Mouse (Mus musculus): ENCODE results near the gene Cideb.
A peak's percentile ranks its signal among the peaks of the same experiment; 100 is the strongest.

Cideb gene

DNA sequence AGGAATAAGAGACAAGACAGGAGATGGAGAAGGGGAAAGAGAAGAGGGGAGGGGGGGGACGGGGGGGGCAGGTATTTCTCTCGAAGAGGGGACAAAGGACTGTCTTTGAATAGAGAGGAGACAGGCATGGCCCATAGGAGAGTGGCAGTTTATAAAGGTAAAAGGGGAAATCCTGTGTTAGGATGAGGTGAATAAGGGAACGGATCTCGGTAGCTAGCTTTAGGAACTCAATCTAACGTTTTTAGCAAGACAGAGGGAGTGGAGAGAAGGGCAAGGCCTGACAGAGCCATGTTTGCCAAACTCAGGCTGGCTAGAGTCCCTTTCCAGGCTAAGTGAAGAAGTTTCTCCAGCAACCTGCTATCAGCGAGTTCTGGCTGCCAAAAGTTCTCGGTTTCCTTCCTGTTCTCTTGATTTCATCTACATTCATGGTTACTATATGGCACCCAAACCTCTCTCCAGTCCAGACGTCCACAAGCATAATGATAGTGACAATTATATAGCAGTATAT is 35.8 kb downstream of the Cideb start:
- DNase-seq (ENCODE audit: low spot score in 2 of 2) = no peak

DNA sequence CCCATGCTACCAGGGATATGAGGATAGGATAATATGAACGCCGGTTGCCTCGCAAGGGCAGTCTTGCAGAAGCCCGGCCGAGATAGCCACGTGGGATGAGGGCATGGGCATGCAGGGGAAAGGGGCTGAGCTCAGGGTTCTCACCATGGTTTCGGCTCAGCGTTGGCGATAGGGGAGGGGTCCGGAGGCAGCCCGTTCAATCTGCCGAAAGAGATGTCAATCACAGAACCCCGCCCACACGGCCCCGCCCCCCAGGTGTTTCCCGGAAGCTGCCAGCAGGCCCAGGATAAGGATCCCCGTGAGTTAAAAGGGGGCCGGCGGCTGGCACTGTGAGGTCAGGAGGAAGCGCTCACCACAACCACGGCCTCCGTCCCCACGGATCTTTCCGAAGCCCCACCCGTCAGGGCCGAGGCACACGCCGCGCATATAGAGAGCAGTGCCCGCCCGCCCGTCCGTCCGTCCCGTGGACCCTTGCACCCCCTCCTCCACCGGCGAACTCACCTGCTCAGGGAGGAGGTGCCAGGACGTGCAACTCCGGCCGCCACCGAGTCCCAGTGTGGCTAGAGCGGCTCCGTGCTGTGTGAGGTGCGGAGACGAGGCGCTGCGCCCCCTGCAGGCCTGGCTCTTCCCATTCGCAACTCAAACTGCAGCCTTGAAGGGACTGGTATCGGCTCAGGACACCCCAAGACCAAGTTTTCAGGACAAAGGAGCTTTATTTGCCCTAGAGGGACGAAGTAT is 36.4 kb downstream of the Cideb start, which contains the start of gene Rabggta:
Gene Rabggta (minus strand): TSS at position 564 of the 738 bp plus-strand sequence.
- peak; percentile 90 to 93 for DNase-seq (ENCODE audit: low spot score in 2 of 2)

DNA sequence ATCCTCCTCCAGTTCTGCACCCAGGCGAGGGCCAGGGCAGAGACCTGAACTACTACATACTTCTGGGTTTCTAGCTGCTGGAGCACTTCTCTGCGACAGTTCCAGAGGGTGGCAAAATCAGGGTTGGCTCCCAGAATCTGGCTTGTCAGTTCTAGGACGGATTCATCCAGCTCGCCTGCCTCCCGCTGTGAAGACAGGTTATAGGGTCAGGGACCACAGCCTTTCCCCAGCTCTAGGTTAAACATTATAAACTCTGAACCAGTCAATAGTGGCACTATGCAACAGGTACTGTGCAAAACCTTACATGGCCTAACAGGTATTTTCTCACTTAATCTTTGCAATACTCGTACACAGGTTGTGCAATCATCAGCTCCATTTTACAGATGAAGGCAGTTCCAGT is 37.2 kb downstream of the Cideb start:
- DNase-seq (ENCODE audit: low spot score in 2 of 2) = no peak

DNA sequence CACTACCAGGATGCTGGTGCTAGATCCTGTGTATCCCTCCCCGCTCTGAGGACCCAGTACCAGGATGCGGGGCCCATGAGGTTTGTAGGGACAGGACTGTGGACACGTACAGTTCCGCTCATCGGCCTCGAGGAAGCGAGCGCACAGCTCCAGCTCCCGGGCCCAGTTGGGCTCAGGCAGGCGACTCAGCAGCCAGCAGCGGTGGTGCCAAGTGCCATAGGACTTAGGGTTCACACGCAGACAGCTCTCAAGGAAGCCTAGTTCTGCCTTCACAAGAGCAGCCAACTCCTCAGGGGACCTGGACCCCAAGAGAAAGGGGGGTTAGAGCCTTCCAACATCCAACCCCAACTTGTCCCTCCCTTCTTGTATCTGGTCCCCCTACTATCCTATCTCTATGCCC is 37.6 kb downstream of the Cideb start:
- no peak for DNase-seq (ENCODE audit: low spot score in 2 of 2)

DNA sequence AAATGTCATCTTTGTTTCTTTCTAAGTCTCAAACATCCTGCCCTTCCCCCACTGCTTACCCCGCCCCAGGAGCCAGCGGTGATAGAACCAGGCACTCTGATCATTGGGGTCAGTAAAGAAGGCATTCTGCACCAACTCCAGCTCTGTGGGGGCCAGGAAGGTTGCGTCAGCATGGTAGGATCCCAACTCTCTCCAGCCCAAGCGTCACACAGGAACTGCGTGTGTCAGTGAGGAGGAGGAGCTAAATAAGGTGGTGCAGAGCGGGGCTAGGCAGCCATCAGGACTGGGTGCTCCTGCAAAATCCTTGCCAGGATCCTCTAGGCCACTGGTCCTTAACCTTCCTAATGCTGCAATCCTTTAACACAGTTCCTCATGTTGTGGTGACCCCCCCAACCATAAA is 38.5 kb downstream of the Cideb start:
- no peak for DNase-seq (ENCODE audit: low spot score in 2 of 2)

DNA sequence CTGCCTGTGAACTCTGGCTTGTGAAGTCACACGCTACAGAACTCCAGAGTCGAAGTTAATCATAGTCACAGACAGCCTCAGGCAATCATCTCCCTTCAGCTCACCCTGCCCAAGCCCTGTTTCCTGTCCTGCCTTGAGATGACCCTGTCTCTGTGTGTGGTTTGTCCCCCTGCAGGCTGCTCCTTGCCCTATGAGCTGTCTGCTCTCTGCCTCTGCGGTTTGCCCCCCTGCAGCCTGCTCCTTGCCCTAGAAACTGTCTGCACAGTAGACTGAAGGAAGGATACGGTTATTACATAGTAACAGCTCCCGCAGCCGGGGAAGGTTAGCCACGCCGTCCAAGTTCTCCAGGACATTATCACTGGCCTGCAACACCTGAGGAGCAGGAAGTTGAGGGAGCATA is 41.4 kb downstream of the Cideb start:
- no peak for DNase-seq (ENCODE audit: low spot score in 2 of 2)

DNA sequence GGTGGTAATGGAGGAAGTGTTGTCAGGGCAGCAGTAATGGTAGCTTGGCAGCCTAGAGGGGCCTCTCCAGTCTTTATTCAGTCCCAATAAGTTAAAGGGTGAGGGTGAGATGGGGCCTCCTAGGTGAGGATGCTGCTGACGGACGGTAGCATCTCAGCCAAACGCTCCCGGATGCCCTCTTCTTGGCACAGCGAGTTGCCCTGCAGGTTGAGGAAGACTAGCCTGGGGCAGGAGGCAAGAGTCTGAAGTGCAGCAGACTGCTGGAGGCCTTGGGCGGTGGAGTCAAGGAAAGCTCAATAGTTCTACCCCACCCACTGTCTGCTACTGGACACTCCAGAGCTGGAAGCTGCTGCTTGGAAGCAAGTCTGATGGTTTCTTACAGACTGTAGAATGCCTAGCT is 42.0 kb downstream of the Cideb start:
- DNase-seq (ENCODE audit: low spot score in 2 of 2) = no peak

DNA sequence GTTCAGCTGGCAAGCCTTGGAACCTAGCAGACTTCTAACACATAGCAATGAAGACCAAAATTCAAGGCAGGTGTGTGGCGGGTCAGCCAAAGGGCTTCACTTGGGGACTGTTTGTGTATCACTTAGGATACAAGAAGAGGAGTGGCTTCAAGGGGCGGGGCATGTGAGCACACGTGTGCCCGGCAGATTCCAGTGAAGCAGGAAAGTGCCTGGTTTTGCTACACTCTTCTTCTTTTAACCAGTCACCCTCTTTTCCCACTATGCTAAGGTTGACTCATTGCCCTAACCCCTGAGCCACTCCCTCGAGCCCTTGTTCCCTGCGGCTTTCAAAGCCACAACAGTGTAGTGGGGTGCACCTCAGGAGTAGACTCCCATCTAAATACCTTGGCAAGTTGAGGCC is 43.4 kb downstream of the Cideb start:
- DNase-seq (ENCODE audit: low spot score in 2 of 2) = no peak

DNA sequence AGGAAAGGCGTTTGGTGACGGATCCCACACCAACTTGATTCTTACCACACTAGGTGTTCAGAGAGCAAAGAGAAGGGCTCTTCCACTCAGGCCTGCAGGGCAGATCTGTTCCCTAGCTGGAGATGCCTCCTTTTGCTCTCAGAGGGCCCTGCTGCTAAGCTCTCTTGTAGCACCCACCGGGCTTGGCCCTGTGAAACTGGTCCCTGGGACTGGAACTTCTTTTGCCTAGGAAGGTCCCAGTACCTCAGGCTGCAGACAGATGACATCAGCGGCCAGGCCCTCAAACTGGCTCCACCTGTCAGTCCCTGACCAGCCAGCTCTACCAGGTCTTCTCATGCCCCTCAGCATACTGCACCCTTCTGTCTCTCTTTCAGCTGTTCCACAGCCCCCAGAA is 44.5 kb downstream of the Cideb start, which contains the start of gene Tgm1:
Gene Tgm1 (minus strand): TSS at position 198 of the 394 bp plus-strand sequence.
- DNase-seq (ENCODE audit: low spot score in 2 of 2) = no peak

DNA sequence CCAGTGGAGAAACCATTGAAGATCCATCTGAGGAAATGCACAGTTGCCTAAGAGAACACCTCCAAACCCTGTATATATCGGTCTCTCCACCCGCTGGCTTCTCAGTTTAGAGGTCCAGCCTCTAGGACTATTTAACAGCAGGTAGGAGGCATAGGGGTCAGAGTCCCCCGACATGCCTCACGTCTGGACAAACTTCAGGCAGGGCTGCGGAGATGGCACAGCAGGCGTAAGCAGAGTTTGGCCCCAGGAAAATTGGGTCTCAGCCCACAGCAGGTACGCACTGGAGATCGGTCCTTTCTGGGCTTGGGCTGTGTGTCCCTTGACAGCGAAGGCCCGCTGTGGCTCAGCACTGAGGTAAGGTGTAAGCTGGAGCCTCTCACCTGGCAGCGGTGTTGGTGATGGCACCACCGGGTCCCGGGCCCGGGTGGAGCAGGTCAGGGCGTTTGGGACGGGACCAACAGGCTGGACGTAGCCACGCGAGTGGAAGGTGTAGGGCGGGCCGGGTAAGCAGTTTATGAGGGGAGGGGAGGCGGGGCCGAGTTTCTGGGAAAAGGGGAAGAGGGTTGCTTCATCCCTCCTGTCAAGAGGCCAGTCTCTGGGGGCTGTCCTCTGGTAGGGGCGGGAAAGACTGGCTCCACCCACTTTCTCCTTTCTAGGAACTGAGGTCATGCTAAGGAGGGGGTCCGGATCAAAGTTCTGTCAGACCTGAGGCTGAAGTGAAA is 45.1 kb downstream of the Cideb start:
- no peak for DNase-seq (ENCODE audit: low spot score in 2 of 2)

DNA sequence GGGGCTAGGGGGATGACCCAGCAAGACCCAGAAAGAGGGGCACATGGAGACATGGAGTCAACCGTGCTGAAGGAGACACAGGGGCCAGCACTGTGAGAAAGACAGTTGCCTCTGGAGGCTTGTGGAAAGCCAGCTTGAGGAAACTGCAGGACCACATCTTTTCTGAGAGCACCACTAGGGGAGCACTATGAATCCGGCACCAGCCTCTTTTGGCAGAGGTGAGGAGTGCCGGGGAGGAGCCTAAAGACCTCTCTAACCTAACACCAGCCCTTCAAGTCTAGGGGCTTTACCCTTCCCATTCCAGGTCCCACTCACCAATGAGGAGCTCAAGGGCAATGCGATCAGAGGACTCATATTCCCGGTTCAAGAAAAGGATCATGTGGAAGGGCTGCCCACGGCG is 46.5 kb downstream of the Cideb start:
- DNase-seq (ENCODE audit: low spot score in 2 of 2) = no peak

DNA sequence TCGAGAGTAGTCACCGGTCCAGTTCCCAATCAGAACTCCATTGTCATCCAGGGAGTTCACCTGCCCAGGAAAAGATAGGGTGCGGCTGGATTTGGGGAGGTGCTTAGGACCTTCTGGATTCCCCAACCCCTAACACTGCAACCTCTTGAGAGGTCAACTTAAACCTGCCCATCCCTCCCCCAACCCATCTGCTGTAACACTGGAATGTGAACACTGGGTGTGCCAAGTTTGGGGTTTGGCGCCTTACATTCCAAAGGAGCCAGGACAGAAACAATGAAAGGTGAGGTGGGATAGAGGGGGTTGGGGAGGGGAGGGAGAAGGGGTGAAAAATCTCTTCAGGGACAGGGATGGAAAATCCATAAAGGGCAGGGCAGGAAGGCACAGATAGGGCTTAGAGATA is 48.7 kb downstream of the Cideb start:
- DNase-seq (ENCODE audit: low spot score in 2 of 2) = no peak

DNA sequence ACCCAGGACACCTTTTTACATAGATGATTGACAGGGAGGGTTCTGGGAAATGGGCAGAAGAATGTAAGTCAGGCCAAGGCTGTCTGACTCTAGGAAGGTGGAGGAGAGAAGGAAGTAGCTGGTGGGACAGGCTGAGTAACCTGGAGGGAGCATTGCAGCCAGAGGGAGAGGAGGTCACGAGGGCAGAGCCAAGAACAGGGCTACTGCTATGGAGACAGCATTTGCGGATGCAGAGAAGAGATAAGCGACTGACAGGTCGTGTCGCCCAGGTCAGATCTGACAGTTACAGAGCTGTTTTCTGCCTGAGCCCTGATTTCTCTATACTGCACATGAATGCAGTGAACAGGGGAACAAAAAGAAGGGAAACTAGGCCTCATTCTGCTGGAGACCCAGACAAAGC is 50.9 kb downstream of the Cideb start:
- no peak for DNase-seq (ENCODE audit: low spot score in 2 of 2)

DNA sequence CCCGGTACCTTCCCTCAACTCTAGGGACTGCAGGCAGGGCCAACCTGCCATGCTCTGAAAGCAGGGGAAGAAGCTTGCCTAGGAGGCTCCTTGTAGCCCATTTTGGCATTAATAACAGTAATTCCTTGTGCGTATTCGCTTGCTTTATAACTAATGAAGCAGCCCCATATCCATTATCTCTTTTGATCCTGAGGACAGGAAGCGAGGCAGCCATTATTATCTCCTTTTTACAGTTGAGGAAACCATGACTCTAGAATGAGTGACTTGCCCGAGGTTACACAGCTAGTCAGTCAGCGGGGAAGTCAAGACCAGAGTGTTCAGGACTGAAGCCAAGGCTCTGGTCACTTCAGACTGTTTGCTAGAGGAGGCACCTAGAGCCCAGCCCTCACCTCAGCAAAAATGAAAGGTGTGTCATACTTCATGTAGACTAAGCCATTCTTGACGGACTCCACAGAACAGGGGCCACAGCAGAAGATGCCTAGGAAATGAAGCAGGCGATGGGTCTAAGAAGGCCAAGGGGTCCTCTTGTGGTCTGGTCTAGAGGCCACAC is 52.1 kb downstream of the Cideb start:
- no peak for DNase-seq (ENCODE audit: low spot score in 2 of 2)
